Mouse (Mus musculus) CD4-positive, CD25-positive, alpha-beta regulatory T cell, adult 4 months (primary cell): ENCODE measurements at regions not wholly inside any gene's neighbourhood (a gene's known extent, or its start where the extent isn't known, plus 50 kb on each side); places are given as distances from the start of the nearest gene placed in this dataset.
"Not testable (repeated sequence)": the region's sequence is repeated elsewhere in the genome, so short reads cannot be mapped to it uniquely, and the experiment has no call there.

ENCODE experiments used
- ATAC-seq: one replicate; pipeline ENCODE4 v1.8.0; 2017

DNA sequence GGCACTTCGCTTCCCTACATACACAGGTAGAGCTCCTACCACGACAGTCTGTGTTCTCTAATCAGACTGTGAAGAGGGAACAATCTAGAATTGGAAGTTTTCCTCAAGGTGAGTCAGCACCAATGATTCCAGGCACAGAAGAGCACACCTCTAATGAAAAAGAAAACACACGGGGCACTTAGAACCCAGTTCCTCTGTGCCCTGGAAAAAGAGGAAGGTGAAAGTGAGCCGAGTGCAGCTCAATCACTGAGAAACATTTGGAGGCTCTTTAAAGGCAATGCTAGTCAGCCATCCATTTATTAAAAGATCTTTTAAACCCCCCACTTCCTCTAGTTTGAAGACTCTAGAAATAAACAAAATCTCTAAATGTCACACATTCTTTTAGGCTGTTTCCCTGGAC lies 108.4 kb upstream of the Adgrl2 start:
- ATAC-seq: no peak

DNA sequence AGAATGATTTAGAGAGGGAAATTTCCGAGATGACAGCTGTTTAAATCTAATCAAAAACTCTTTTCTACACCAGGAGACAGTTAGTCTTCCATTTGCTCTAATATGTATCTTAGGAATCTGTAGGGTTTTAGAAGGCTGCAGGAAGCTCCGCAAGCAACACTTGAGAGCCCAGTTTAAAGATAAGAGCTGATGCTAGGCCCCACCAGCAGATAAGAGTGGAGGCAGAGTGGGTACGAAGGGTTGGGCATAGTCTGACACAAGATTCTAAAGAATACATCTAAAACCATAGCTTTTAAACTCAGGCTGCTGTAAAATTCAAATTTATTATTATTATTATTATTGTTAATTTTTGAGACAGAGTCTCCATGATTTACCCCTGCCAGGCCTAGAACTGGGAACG lies 106.7 kb upstream of the Adgrl2 start:
- no peak for ATAC-seq

DNA sequence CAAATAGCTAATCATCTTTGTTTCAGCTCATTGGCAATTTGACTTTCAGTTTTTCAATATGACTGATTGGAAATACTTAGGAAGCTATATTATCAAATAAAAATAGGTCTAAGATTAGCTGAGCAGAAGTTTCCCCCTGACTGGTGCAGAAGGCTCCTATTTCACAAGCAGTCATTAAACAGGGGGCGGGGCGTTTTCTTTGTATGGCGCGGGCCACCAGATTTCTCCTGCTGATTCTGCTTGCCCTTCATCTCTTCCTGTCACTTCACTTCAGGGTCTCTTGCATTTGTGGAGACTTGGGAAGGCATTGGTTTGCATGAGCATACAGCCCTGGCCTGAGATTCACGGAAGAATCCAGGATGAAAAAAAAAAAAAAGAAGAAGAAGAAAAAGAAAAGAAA lies 102.3 kb upstream of the Adgrl2 start:
- no peak for ATAC-seq

DNA sequence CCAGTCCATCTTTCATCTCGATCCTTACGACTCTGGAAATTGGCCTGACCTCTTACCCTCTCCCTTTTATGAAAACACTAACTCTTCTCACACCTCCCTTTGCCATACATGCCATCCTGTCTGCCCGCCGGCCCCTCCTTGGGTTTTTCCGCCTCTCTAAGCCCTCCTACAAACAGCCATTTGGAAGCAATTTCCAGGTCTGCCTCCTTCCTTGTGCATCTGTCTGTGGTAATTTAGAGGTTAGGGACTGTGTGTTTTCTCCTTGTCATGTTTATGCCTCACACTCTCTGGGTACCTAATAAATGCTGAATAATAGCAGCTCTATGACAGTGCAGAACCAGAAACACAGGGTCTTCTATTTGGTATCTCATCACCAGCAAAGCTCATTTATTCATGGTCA lies 99.7 kb upstream of the Adgrl2 start:
- no peak for ATAC-seq

DNA sequence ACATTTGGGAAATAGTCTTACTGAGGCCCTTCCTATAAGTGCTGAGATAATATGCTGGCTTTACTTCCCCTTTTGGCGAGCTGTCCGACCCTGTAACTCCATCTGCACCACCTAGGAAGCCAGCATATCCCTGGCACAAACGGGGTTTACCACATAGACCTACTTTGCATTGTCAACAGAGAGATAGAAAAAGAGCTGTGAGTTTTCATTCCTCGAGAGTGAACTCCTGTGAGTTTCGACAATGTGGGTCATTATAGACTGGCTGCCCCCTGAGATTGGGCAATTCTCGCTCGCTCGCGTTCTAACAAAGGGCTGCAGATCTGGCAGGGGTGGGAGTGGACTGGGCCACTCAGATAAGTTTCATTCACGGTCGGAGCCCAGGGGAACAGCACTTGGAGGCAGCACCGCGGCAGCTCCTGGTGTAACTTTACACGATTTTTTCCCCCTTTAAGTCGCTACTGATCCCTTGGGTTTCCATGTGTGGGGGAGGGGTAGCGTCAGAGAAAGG lies 98.3 kb upstream of the Adgrl2 start:
- ATAC-seq: no peak

DNA sequence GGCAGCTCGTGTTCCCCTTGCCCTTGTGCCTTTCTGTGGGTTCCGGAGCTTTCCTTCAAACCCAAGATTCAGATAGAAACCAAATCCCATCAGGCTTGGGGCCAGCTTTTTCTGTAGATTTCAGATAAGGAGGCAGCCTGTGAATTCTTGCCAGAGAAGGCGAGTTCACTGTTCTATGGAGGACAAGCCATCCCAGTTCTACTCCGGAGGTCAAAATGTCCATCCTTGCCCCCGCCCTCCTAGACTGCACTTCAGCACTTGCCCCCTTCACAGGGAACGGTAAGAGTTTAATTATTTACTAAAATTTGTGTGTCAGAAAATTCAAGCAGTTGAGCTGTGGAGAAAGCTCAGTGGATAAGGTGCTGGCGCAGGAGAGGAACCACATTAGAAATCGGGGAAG lies 97.1 kb upstream of the Adgrl2 start:
- ATAC-seq: no peak

DNA sequence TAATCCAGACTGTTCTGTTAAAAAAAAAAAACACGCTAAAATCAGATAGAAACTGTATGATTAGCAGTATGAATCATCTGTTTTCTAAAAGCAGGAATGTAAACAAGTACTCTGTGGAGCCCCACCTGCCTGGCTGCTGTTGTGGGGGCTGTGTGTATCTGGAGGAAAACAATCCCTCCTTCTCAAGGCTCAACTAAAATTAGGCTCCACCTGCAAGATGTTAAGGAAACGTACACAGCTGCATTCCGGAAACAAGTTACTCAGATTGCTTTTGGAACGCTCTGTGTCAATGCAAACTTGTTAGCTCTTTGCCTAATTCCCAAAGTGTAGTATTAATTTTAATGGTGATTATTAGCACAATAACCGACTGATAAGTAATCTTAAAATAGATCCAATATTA lies 96.3 kb upstream of the Adgrl2 start:
- no peak for ATAC-seq

DNA sequence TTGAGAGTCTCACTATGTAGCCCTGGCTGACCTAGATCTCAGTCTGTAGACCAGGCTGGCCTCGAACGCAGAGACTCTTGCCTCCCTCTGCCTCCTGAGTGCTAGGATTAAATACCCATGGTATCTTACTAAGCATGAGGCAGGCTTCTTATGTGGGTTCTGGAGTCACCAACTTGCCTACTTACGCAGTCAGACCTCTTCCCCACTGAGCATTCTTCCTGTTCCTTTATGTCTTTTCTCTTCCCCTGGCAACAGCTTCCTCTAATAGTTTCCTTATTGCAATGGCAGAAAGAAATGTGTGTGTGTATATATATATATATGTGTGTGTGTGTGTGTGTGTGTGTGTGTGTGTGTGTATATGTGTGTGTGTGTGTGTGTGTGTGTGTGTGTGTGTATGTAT lies 95.7 kb upstream of the Adgrl2 start:
- no peak for ATAC-seq

DNA sequence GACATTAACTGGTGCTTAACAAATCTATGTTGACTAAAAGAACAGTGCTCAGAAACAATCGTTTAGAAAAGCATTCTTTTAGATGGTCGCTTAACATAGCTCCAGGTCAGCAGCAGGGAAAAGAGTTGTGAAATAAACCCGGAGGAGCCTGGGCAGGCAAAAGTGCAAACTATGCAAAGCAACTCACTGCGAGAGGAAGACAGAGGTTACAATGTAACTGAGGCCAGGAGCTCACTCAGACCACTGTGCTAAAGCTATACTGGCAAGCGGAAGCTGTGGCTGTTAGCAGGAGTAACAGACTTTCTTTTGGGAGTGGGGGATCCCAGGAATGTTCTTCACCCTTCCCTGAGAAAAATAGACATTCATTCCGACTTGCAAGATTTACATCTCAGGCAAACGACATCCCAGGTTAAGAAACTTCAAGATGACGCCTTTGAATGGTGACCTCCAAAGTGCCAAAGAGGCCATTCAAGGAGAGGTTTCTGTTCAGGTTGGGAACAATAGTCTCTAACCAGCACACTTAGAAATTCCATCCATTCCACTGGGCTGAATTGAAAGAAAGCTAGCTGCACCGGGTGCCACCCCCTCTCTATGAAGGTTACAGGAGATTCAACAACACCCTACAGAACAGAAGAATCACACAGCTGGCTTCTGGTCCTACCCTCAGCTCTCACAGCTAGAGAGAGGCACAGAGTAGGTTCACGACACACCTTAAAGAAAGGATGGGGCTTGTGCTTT lies 94.7 kb upstream of the Adgrl2 start:
- ATAC-seq: no peak

DNA sequence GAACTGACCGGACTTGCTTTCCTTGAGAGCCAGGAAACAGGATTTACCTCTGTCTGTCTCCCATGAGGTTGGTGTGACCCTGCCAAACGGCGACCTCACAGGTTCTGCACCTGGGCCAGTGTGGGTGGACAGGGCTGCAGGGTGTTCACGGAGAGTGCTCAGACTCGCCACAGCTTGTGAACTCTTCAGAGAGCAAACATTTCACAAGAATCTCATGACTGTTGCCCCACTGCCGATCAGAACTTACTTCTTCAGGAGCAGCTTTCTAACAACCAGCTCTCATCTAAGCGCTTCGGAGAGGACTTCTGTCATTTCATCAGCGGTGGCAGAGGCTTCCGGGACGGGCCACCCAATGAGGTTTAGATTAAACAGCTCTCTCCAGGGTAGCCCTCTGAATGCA lies 93.0 kb upstream of the Adgrl2 start:
- no peak for ATAC-seq

DNA sequence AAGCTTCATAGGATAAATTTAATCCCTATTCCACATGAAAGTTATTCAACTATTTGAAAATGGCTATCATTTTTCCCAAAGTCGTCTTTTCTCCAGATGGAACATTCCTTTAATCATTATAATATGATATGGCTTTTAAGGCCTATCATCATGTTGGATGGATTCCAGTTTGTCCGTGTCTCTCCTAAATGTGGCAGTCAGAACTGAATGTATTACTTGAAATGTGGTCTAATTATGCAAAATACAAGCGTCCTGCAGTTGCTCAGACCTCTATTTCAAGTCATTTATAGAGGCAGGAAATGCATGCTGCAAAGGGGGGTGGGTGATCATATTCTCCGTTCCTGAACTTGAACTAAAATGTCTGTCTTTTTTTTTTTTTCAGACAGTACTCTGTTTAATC lies 88.5 kb upstream of the Adgrl2 start:
- ATAC-seq: no peak

DNA sequence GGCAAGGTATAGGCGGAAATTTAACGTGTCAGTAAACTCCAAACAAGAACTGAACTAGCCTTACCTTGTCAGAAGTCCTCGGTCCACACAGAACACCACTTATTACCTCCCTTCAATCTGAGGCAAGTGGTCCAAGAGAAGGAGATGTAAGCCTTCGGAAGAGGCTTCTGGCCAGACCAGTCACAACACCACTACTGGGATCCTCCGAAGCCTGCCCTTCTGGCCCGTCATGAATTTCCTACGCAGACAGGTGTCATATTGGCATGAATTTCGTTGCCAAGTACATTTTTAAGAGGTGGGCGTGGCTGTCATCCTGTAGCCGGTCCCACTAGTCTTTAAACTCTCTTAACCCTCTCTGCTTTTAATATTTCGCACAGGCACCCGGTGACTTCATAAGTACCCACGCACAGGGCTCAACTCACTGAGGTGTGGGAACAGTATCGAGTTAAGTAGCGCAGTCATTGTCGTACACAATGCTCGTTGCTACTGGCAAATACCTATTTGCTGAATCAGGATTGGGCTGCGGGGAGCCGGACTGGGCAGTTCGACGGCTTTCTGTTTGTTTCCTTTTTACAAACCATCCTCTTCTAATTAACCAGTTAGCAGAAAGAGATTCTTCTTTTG lies 86.7 kb upstream of the Adgrl2 start:
- no peak for ATAC-seq

DNA sequence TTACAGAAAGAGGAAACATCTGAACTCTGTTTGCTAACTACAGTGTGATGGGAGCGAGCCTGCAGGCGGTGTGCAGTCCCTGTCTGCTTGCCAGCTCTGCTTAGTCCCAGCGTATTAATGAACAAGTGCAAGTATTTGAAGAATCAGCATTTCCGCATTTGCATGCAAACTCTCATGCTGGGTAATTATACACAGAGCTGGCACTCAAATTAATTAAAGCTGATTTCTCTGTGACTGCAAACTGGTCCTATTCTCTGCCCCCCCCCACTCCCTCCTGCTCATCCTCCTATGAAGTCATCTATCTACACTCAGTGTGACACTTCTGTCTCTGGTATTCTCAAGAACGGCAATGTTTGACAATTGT lies 85.1 kb upstream of the Adgrl2 start:
- no peak for ATAC-seq

DNA sequence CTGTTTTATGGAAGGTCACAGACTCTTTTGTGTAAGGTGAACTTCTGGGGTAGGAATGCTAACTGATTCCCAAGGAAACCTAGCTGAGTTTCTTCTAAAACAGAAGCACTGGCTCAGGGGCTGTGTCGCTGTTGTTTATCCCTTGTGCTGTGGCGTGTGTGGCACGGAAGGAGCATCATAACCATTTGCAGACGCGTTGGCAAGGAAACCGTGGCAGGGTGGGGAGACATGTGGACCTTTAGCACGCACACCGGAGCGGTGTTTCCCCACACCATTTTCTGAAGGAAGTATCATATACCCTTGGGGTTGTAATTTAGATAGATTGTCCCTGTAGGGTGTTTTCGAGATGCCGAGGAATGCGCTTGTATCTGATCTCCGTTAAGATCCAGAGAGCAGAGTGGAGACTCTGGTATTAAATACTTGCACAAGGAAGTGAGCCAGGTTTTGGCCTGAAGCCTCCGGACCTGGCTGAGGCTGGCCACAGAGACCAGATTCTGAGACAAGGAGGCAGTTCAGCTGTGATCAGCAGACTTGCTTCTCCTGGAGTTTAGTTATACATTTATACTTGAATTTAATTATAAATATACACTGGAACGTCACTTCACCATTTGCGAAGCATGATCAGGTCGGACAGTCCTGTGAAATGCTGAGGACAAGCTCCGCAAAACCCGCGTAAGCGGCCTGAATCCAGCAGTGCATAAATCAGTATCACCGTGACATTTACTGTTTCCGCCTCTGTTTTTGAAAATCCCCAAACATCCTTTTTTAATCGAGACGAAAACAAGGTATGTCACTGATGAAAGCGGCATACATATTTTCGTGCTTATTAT lies 84.5 kb upstream of the Adgrl2 start:
- ATAC-seq: no peak

DNA sequence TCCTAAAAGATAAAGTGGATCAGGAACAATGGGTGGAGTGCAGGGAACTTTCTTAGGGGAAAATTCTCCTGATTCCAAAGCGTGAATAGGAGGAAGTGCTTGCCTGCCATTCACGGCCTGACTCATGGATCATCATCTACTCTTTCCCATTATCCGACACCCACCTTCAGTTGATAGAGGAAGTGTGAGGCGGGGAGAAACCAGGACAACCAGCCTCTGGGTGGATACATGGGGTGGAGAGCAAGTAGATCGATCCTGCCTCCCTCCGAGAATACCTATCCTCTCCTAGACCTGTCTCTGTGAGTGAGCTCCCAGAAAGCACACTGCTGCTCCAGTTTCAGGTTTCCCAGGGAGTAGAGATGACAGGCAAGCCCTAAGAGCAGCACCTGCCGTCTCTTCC lies 79.8 kb upstream of the Adgrl2 start:
- no peak for ATAC-seq

DNA sequence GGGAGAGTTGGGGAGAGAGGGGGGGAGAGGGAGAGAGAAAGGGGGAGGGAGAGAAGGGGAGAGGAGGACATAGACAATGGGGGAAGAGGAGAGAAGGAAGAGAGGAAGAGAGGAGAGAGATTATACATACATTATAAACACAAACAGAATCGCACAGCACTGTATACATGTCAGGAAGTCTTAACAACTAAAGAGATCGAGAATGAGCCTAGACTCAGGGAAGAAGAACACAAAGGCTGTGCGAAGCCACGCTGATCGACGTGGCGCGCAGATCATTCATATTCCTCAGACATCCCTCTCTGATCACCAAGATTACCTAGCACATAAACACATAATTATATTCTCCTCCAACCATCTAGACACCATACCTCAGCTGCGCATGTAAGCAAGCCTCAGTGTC lies 79.1 kb upstream of the Adgrl2 start:
- ATAC-seq: no peak

DNA sequence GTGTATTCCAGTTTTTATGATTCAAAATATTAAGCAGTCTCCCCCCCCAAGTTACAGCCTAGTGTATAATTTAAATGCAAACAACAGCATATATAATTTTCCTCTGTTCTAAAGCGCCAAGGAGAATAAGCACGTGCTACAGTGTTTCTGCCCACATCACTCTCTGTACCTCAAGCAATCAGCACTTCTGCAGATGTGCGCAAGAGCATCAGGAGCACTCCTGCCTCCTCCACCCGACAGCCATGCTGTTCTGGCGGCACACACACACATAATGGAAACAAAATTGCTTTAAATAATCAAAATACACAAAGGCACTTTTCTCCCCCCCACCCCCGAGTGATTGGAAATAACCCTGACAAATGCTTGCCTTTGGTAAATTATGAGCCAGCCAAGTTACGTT lies 78.5 kb upstream of the Adgrl2 start:
- ATAC-seq: no peak

DNA sequence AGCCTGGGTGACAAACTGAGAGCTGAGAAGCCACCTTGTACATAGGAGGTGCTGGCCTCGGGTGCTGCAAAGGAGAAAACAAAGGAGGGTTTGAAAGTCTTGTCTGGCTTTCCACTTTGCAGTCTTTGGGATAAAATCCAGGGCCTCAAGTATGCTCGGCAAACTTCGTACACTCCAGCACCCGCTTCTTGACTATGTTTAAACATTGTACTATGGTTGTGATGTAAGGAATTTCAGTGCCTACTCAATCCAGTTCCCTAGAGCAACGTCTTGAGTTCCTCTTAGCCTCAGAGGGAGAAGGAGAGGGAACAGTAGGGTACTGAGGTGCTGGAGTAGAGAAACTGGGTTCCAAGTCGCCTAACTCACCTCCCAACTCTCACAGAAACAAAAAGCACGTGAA lies 77.4 kb upstream of the Adgrl2 start:
- ATAC-seq: no peak

DNA sequence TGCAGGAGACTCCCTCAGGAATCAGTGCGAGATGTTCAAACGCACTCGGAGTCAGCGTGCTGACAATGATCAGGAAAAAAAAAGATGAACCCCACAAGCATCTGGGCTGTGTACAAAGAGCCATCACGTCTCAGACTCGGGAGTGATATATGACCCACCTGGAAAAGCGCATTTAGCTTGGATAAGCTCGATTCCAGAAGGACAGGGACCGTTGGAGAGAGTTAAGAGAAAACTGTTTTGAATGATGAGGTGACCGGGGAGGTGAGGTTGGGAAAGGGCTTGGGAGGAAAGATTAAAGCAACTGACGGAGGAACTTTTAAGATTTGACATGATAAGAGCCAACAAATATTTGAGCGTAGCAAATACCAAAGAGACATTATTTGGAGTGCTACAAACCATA lies 64.7 kb upstream of the Adgrl2 start:
- no peak for ATAC-seq

DNA sequence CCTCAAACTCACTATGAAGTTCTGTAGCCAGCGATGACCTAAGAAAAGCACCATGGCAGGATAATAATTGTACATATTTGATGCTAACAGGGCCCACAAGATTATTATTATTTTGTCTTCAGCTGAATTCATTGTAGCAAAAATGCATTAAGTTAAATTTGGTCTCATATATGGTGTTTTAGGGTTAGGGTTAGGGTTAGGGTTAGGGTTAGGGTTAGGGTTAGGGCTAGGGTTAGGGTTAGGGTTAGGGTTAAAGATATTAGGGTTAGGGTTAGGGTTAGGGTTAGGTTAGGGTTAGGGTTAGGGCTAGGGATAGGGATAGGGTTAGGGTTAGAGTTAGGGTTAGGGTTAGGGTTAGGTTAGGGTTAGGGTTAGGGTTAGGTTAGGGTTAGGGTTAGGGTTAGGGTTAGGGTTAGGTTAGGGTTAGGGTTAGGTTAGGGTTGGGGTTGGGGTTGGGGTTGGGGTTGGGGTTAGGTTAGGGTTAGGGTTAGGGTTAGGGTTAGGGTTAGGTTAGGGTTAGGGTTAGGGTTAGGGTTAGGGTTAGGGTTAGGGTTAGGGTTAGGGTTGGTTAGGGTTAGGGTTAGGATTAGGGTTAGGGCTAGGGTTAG lies 62.0 kb upstream of the Adgrl2 start:
- ATAC-seq: not testable (repeated sequence)

DNA sequence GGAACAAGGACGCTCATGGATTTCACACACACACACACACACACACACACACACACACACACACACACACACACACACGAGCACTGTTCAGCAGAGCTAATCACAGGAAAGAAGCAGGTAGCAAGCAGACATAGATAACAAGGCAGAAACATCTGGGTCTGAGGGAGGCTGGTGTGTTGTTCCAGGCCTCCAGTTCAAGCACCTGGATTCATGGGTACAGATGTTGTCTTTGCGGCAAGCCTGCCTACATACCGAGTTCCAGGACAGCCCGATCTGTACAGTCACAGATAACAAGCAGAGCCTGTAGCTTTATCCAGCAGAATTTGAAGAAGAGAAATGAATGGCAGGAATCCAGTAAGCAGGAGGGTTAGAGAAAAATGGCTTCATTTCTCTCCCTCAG lies 55.0 kb upstream of the Adgrl2 start:
- no peak for ATAC-seq

DNA sequence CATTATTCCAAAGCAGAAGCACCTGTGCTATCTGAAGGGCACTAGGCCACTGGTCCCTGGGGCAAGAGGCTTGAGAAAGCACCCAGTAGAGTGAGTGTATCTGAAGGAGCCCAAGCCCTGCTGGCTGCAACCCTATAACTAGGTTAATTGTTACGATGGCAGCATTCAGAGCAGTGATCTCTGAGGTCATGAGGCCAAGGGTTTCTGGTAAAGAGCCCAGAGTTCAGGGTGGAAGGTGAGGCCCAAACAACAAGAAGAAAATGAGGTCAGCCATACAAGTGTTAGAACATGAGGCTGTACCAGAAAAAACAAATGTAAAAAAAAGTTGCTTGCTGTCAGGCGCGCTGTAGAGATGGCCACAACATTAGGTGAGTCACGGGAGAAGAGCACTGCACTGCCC lies 53.5 kb upstream of the Adgrl2 start:
- ATAC-seq: no peak

DNA sequence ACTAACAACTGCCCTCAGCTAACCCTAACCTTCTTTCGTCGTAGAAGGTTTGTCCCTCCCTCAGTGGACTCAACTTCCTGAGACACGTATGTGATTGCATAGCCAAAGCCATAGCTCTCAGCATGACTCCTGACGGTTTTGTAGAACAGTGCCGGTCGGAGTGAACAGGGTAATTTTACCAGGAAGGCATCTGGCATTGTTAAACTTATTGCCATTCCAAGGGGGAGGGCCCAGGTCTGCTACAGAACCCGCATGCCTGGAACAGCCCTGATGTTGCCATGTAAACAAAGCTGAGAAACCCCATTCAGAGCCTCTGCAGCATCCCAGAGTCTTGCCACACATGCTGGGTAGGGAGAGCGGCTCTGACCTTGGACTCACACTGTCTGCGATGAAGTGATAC lies 52.2 kb upstream of the Adgrl2 start:
- no peak for ATAC-seq

DNA sequence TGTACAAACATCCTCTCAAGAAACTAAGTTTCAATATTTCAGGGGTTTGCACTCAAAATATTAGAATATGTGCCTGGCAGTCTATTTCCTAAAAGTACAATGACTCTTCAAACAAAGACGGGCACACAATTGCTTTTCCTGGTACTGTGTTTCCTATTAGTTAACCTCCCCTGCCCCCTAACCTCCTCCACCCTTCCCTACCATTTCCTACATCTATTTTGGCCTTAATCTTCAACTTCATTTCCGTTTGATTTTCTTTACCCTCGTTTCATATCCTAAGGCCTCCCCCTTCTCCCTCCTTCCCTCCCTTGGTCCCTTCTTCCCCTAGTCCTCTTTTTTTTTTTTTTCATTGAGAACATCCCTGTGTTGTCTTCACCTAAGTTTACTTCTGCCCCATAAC lies 50.8 kb upstream of the Adgrl2 start:
- ATAC-seq: no peak
